Mouse (Mus musculus) liver, embryonic 14.5 days (tissue): ENCODE measurements around the gene Tmem232.

Source experiments
- CTCF ChIP-seq: IDR thresholded peaks from 2 replicates; pipeline ENCODE4 v1.5.1; 2016; ENCODE audit warnings: antibody characterized with exemption, low read depth, control low read depth
- EP300 ChIP-seq: IDR thresholded peaks from 2 replicates; pipeline ENCODE4 v1.6.1; 2016; ENCODE audit warnings: antibody characterized with exemption, low read depth

DNA sequence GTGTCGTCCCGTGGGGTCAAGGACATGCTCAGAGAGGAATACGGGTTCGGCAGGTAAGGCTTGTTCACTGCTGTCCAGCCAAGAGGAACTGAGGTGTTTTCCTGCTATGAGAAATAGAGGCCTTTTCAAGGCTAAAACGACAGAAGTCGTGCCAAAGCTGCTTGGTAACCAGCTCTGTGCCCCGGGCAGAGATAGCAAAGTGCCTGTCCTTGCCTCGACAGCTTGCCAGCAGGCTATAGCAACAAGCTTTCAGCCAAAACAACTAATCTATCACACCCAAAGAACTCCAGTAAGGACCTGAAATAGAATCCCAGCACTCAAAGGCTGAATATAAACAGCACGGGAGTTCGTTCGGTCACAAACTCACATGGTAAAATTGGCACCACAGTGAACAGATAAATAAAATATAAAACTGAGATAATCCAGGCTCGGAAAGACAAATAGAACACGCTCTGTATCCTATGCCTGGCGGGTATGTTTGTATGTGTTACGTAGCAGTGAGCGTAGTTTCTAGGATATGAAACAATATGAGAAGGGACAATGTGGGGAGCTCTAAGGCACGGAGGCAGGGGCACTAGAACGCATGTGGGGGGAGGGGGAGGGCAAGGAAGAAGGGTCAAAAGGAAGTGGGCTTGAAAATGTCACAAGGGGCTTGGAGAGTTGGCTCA lies 8.2 kb upstream of the Tmem232 start:
- TF ChIP-seq CTCF: no peak
- TF ChIP-seq EP300: no peak
